Mouse (Mus musculus): ENCODE measurements around the gene Fam178b. TPM values are rescaled to one million over a fixed set of nuclear protein-coding genes. Genes with fewer than 3 reads are reported as not detected.

The Fam178b gene
- total and polyA plus RNA-seq, 2 experiments from 2014 or later: not detected

DNA sequence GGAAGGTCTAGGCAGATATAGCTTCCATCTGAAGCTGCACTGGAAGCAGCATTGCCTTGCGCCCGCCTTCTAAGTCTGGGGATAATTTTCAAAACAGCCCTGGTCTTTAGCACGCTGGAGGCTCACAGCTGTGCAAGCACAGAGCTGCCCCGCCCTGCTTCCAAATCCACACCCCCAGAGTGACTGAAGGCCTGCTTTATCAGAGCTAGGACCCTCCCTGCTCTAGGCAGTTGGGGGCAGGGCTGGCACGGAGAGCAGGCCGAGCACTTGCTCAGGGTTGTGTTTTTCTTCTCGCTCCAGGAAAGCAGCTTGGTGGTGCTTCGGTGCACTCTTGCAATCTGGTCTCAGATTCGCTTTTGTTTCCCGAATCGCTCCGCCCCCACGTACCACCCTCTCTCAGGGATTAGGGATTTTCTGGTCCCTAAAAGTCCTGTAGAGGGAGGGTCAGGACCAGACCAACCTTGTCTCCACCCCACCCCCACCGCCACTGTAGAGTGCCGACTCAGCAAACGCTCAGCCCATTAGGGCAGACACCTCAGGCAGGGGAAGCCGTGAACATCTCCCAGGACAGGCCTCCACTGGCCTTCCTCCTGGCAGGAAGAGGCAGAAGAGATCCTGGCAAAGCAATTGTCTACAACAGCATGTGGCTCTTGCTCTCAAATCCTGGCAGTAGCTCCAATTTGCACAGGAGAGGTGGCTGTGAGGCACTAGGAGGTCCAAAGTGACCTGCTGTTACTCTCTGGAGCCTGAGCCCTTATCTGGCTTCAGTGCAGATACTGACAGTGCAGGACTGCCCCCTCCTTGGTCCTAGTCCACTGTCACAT, 102.4 kb downstream of the Fam178b start:
- no peak overlapping the region for H3K4me3 ChIP-seq (ENCODE audit: low read depth, low read length)
- H3K4me2 ChIP-seq (ENCODE audit: low read depth): peak overlapping the region; percentile 35
- no peak; the same call in 1 of the 2 replicates for TF ChIP-seq CTCF (IDR thresholded peaks at IDR 0.05; ENCODE audit: low read depth)
- WGBS: 5% methylated on average over 17 of the region's 17 CpGs
- peak overlapping the region; percentile 37; the same call in 1 of the 2 replicates for H3K9ac ChIP-seq
- peaks cover 16% of the 10 kb centered on the region for H3K4me1 ChIP-seq (ENCODE audit: insufficient read depth)
- no peaks in the 10 kb centered on the region for H3K36me3 ChIP-seq (ENCODE audit: insufficient read depth)
- H3K27me3 ChIP-seq (ENCODE audit: insufficient read depth, low read length): no peaks in the 10 kb centered on the region
- peak; percentile 79 for DNase-seq
- peak; percentile 94 for ATAC-seq
- H3K27ac ChIP-seq (ENCODE audit: low read depth, low read length): peak overlapping the region; percentile 90
- no peaks in the 10 kb centered on the region for H3K9me3 ChIP-seq (ENCODE audit: low read length)

- Histone ChIP-seq H3K36me3 (ENCODE audit: insufficient read depth) (no peaks in the 10 kb centered on the region), H3K9me3 (ENCODE audit: low read length) (no peaks in the 10 kb centered on the region), H3K4me2 (ENCODE audit: low read depth) (peak overlapping the region; percentile 35), H3K27ac (ENCODE audit: low read depth, low read length) (peak overlapping the region; percentile 90), H3K4me3 (ENCODE audit: low read depth, low read length) (no peak overlapping the region), H3K9ac (peak overlapping the region; percentile 37; the same call in 1 of the 2 replicates), H3K4me1 (ENCODE audit: insufficient read depth) (peaks cover 16% of the 10 kb centered on the region), H3K27me3 (ENCODE audit: insufficient read depth, low read length) (no peaks in the 10 kb centered on the region)
- 18% methylated on average over 6 of the region's 6 CpGs for WGBS
- no peak for DNase-seq
- ATAC-seq: peak; percentile 53; the same call in 1 of the 2 replicates
- no peak for TF ChIP-seq CTCF (IDR thresholded peaks at IDR 0.05; ENCODE audit: low read depth)
These were observed 103.0 kb downstream of the Fam178b start for GRCm38 (mm10) chr1:36579974-36580383.

DNA sequence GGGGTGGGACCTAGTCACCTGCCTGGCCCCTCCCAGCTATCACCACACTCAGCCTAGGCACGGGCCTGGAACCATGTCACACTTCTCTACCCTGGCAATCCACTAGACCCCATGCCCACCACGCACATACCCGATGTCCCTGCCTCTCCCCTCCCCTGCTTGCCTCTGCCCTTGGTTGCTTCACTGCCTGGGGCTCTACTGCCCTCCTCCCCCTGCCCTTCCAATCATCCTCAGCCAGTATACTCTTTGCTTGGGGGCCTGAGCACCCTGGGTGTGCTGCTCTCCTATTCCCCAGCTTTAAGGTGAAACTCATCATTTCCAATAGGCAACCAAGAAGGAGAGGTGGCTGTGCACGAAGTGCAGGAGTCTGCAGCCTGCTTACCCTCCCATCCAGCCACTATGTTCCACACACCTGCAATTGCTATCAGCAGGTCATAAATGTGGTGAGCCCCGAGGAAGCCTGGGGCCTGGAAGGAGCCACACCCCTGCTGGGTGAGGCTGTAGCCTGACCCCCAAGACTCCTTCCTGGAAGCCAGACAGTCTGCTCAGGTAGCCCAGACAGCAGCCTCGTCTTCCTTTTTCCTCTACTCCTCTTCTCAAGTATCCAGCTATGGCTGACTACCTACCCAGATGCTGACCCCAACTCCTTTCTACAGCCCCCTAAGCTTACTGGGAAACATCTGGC, 105.8 kb downstream of the Fam178b start:
- DNase-seq: no peak
- Histone ChIP-seq H3K27me3 (ENCODE audit: insufficient read depth, low read length) (no peaks in the 10 kb centered on the region), H3K9me3 (ENCODE audit: low read length) (no peaks in the 10 kb centered on the region), H3K9ac (no peak overlapping the region), H3K4me2 (ENCODE audit: low read depth) (no peak overlapping the region), H3K4me3 (ENCODE audit: low read depth, low read length) (no peak overlapping the region), H3K36me3 (ENCODE audit: insufficient read depth) (no peaks in the 10 kb centered on the region), H3K27ac (ENCODE audit: low read depth, low read length) (no peak overlapping the region), H3K4me1 (ENCODE audit: insufficient read depth) (peaks cover 16% of the 10 kb centered on the region)
- no peak for ATAC-seq
- WGBS: 74% methylated on average over 6 of the region's 6 CpGs
- no peak for TF ChIP-seq CTCF (IDR thresholded peaks at IDR 0.05; ENCODE audit: low read depth)

GRCm38 (mm10) chr1:36575347-36575746, 107.6 kb downstream of the Fam178b start:
- H3K4me2 ChIP-seq (ENCODE audit: low read depth): no peak overlapping the region
- H3K27ac ChIP-seq (ENCODE audit: low read depth, low read length): no peak overlapping the region
- no peak for TF ChIP-seq CTCF (IDR thresholded peaks at IDR 0.05; ENCODE audit: low read depth)
- ATAC-seq (no peak), DNase-seq (no peak)
- peaks cover 7% of the 10 kb centered on the region for H3K4me1 ChIP-seq (ENCODE audit: insufficient read depth)
- WGBS: 63% methylated on average over 6 of the region's 6 CpGs
- H3K36me3 ChIP-seq (ENCODE audit: insufficient read depth): no peaks in the 10 kb centered on the region
- H3K9me3 ChIP-seq (ENCODE audit: low read length): no peaks in the 10 kb centered on the region
- H3K9ac ChIP-seq: no peak overlapping the region
- no peak overlapping the region for H3K4me3 ChIP-seq (ENCODE audit: low read depth, low read length)
- no peaks in the 10 kb centered on the region for H3K27me3 ChIP-seq (ENCODE audit: insufficient read depth, low read length)

DNA sequence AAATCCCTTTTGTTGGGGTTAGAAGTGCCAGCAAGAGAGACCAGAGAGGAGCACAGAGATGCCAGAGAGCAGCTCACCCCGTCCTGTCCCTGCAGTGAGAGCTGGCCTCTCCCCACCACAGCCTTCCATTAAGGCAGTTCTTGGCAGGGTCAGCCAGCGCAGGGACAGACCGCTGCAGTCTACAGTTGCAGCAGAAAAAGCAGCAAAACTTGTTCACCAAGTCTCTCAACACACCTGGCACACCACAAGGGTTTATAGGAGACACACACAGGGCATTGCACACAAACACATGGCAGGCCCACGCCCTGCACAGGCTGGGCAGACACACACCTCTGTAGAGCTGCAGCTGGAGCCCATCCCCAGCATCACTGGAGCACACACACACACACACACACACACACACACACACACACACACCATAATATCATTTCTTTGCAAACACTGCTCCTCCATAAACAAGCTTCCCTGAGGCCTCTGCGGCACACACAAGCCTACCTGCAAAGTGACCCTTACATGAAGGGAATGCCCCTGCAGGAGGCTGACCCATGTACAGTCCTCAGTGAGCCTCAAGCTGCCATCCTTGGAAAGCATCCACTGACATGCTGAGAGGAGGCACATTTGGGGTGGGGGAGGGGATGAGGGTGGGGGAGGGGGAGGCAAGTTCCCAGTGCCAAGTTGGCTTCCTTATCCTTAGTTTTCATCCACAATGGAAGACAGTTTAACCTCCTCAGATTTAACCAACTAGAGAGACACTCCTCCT, 108.6 kb downstream of the Fam178b start:
- H3K4me1 ChIP-seq (ENCODE audit: insufficient read depth): no peaks in the 10 kb centered on the region
- H3K9ac ChIP-seq: no peak overlapping the region
- H3K9me3 ChIP-seq (ENCODE audit: low read length): no peaks in the 10 kb centered on the region
- no peak for ATAC-seq
- H3K36me3 ChIP-seq (ENCODE audit: insufficient read depth): no peaks in the 10 kb centered on the region
- H3K27ac ChIP-seq (ENCODE audit: low read depth, low read length): no peak overlapping the region
- no peak overlapping the region for H3K4me3 ChIP-seq (ENCODE audit: low read depth, low read length)
- no peaks in the 10 kb centered on the region for H3K27me3 ChIP-seq (ENCODE audit: insufficient read depth, low read length)
- DNase-seq: no peak
- 79% methylated on average over 5 of the region's 5 CpGs for WGBS
- TF ChIP-seq CTCF (IDR thresholded peaks at IDR 0.05; ENCODE audit: low read depth): no peak
- H3K4me2 ChIP-seq (ENCODE audit: low read depth): no peak overlapping the region

DNA sequence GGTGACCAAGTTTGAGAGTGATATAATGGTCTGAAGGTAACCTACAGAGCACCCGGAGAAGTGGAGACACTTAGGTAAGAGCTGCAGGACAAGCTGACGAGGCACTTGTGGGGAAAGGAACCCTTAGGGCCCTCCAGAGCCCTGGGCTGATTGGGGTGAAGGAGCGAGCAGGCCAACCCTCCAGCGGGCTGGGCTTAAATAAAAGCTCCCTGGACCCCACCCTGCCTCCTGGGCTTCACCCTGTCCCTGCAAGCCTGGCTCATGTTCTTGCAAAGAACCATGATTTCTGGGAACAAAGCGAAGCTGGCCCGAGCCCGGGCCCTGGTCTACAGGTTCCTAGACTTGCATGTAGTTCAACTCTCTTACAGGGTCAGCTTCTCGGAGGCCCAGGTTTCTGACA, 109.5 kb downstream of the Fam178b start:
- Histone ChIP-seq H3K27me3 (ENCODE audit: insufficient read depth, low read length) (no peaks in the 10 kb centered on the region), H3K36me3 (ENCODE audit: insufficient read depth) (no peaks in the 10 kb centered on the region), H3K4me1 (ENCODE audit: insufficient read depth) (no peaks in the 10 kb centered on the region), H3K4me2 (ENCODE audit: low read depth) (no peak overlapping the region), H3K9ac (no peak overlapping the region), H3K4me3 (ENCODE audit: low read depth, low read length) (no peak overlapping the region), H3K27ac (ENCODE audit: low read depth, low read length) (no peak overlapping the region), H3K9me3 (ENCODE audit: low read length) (no peaks in the 10 kb centered on the region)
- no peak for TF ChIP-seq CTCF (IDR thresholded peaks at IDR 0.05; ENCODE audit: low read depth)
- DNase-seq (no peak), ATAC-seq (no peak)
- WGBS: 85% methylated on average over 8 of the region's 8 CpGs

Measured in forebrain, postnatal 0 days (tissue).